Mouse (Mus musculus): Measurements from ENCODE around the gene Mogat2. TPM values are rescaled to one million over a fixed set of nuclear protein-coding genes. Genes with fewer than 3 reads are reported as not detected.

Mogat2 gene
- polyA plus RNA-seq, 1 experiment from 2014 or later = 33.7 TPM

Other genes starting within 250 kb of the Mogat2 start
- 14.4 and 14.8 TPM in 2 replicates for gene Uvrag, start 97.5 kb downstream of the Mogat2 start, polyA plus RNA-seq (2015; fragmentation: Nextera tagmentation; extraction: Ambion mirVana)
- gene Dgat2, start 55.9 kb downstream of the Mogat2 start, polyA plus RNA-seq (2015; fragmentation: Nextera tagmentation; extraction: Ambion mirVana) = 103 and 124 TPM in 2 replicates
- gene Map6, start 28.8 kb upstream of the Mogat2 start, polyA plus RNA-seq (2015; fragmentation: Nextera tagmentation; extraction: Ambion mirVana) = 5.0 and 5.4 TPM in 2 replicates
- 1,327 and 1,379 TPM in 2 replicates for gene Serpinh1, start 114.6 kb upstream of the Mogat2 start, polyA plus RNA-seq (2015; fragmentation: Nextera tagmentation; extraction: Ambion mirVana)
- 17.1 and 19.6 TPM in 2 replicates for gene Gdpd5, start 142.8 kb upstream of the Mogat2 start, polyA plus RNA-seq (2015; fragmentation: Nextera tagmentation; extraction: Ambion mirVana)
- 0.14 and 0.34 TPM in 2 replicates for gene Klhl35, start 227.4 kb upstream of the Mogat2 start, polyA plus RNA-seq (2015; fragmentation: Nextera tagmentation; extraction: Ambion mirVana)
- 699 and 743 TPM in 2 replicates for gene Rps3, start 245.1 kb upstream of the Mogat2 start, polyA plus RNA-seq (2015; fragmentation: Nextera tagmentation; extraction: Ambion mirVana)

All from stomach, embryonic 16.5 days (tissue).